Mouse (Mus musculus): Measurements from ENCODE around the gene Fam107a. TPM values are rescaled to one million over a fixed set of nuclear protein-coding genes. Genes with fewer than 3 reads are reported as not detected.

Gene Fam107a
- polyA plus RNA-seq, 1 experiment: not detected

DNA sequence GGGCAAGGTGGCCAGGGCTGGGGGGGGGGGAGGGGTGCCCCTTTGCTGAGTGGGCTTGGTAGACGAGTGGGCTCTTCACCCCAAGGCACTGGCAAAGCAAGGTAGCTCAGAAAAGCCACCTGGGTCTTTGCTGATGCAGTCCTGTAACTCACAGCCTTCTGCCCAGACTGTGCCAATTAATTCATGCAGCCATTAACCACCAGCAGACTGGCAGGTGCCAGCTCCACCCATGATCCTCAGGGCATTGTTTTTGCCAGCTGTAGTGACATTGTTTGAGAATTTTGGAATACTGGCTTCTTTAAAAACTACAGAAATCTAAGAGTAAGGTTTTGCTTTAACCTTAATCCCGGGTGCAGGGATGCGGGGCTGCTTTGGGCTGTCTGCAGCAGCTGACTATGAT lies 2.7 kb upstream of the Fam107a start:
- Histone ChIP-seq H3K4me3 (replicated peaks) (no peak overlapping the region), H3K27me3 (replicated peaks) (peaks cover 32% of the 10 kb centered on the region), H3K9me3 (peaks cover 17% of the 10 kb centered on the region), H3K4me1 (peaks cover 7% of the 10 kb centered on the region; the same call in 1 of the 2 replicates), H3K36me3 (replicated peaks; ENCODE audit: low read length) (no peaks in the 10 kb centered on the region)
- TF ChIP-seq GATA1 (IDR thresholded peaks at IDR 0.05; ENCODE audit: borderline replicate concordance, low read length): no peak
- no peak for TF ChIP-seq FLI1 (IDR thresholded peaks at IDR 0.05; ENCODE audit: low read length)

GRCm38 (mm10) chr14:8316366-8317193 lies 1.2 kb downstream of the Fam107a start:
- TF ChIP-seq FLI1 (IDR thresholded peaks at IDR 0.05; ENCODE audit: low read length) (no peak), GATA1 (IDR thresholded peaks at IDR 0.05; ENCODE audit: borderline replicate concordance, low read length) (no peak)
- H3K36me3 ChIP-seq (replicated peaks; ENCODE audit: low read length): no peaks in the 10 kb centered on the region
- H3K27me3 ChIP-seq (replicated peaks): peaks cover 46% of the 10 kb centered on the region
- peaks cover 17% of the 10 kb centered on the region for H3K9me3 ChIP-seq
- no peak overlapping the region for H3K4me3 ChIP-seq (replicated peaks)
- H3K4me1 ChIP-seq: peaks cover 7% of the 10 kb centered on the region; the same call in 1 of the 2 replicates

GRCm38 (mm10) chr14:8315169-8315568 lies 2.7 kb downstream of the Fam107a start:
- Histone ChIP-seq H3K27me3 (replicated peaks) (peaks cover 46% of the 10 kb centered on the region), H3K4me1 (peaks cover 7% of the 10 kb centered on the region; the same call in 1 of the 2 replicates)
- TF ChIP-seq GATA1 (IDR thresholded peaks at IDR 0.05; ENCODE audit: borderline replicate concordance, low read length) (no peak), FLI1 (IDR thresholded peaks at IDR 0.05; ENCODE audit: low read length) (no peak)

GRCm38 (mm10) chr14:8314536-8314935 lies 3.3 kb downstream of the Fam107a start:
- Histone ChIP-seq H3K9me3 (peaks cover 17% of the 10 kb centered on the region), H3K4me1 (peaks cover 7% of the 10 kb centered on the region; the same call in 1 of the 2 replicates), H3K36me3 (replicated peaks; ENCODE audit: low read length) (no peaks in the 10 kb centered on the region), H3K27me3 (replicated peaks) (peaks cover 49% of the 10 kb centered on the region), H3K4me3 (replicated peaks) (no peak overlapping the region)
- TF ChIP-seq FLI1 (IDR thresholded peaks at IDR 0.05; ENCODE audit: low read length): no peak
- TF ChIP-seq GATA1 (IDR thresholded peaks at IDR 0.05; ENCODE audit: borderline replicate concordance, low read length): no peak

More at GRCm38 (mm10) chr14:8315169-8315568, 2.7 kb downstream of the Fam107a start:
- Histone ChIP-seq H3K4me3 (replicated peaks) (no peak overlapping the region), H3K36me3 (replicated peaks; ENCODE audit: low read length) (no peaks in the 10 kb centered on the region), H3K9me3 (peaks cover 17% of the 10 kb centered on the region)

DNA sequence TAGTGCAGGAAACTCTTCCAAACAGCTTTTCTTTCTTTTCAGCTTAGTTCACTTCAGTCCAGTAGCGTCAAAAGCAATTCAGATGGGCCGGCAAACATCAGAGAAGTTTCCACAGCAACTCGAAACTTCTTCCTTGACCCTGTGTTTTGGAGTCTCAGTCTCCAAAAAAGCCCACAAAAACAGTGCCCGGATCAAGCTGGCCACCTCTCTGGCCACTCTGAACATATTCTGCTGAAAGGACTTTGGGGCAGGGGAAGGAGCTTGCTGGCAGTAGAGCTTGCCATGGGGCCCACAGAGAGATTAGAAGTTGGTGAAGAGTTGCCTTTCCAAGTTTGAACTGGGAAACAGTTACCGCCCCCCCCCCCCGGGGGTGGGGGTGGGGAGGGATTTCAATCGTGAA lies 3.9 kb downstream of the Fam107a start:
- Histone ChIP-seq H3K36me3 (replicated peaks; ENCODE audit: low read length) (no peaks in the 10 kb centered on the region), H3K27me3 (replicated peaks) (peaks cover 53% of the 10 kb centered on the region), H3K4me1 (peaks cover 7% of the 10 kb centered on the region; the same call in 1 of the 2 replicates), H3K4me3 (replicated peaks) (no peak overlapping the region), H3K9me3 (peaks cover 17% of the 10 kb centered on the region)
- TF ChIP-seq GATA1 (IDR thresholded peaks at IDR 0.05; ENCODE audit: borderline replicate concordance, low read length) (no peak), FLI1 (IDR thresholded peaks at IDR 0.05; ENCODE audit: low read length) (no peak)

DNA sequence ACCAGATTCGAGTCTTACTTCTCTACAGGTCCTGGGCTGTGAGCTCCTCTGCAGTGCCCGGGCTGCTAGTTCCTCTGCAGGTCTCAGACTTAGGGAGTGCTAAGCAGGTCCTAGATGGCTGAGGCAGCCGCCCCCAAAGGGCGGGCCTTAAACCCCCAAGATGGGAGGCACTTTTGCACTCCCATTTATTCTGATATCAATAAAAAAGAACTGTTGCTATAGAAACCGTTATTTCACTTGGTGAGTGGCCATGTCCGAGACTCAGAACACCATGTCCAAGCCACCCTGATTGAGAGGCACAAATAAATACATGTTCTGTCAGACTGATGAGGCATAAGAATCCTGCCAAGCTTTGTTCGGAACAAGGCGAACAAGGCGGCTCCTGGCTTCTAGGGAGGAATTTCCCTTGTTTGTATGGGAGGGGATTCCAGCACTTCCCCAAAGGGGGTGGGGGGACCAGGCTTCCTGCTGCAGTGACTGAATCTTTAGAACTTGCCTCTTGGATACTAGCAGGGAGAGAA lies 8.1 kb downstream of the Fam107a start:
- no peak for TF ChIP-seq GATA1 (IDR thresholded peaks at IDR 0.05; ENCODE audit: borderline replicate concordance, low read length)
- no peak for TF ChIP-seq FLI1 (IDR thresholded peaks at IDR 0.05; ENCODE audit: low read length)
- Histone ChIP-seq H3K9me3 (no peaks in the 10 kb centered on the region), H3K4me3 (replicated peaks) (no peak overlapping the region), H3K36me3 (replicated peaks; ENCODE audit: low read length) (no peaks in the 10 kb centered on the region), H3K27me3 (replicated peaks) (peaks cover 33% of the 10 kb centered on the region), H3K4me1 (no peaks in the 10 kb centered on the region)

GRCm38 (mm10) chr14:8308650-8309049 lies 9.2 kb downstream of the Fam107a start:
- Histone ChIP-seq H3K36me3 (replicated peaks; ENCODE audit: low read length) (no peaks in the 10 kb centered on the region), H3K9me3 (no peaks in the 10 kb centered on the region), H3K27me3 (replicated peaks) (peaks cover 32% of the 10 kb centered on the region), H3K4me3 (replicated peaks) (no peak overlapping the region), H3K4me1 (no peaks in the 10 kb centered on the region)
- no peak for TF ChIP-seq FLI1 (IDR thresholded peaks at IDR 0.05; ENCODE audit: low read length)
- TF ChIP-seq GATA1 (IDR thresholded peaks at IDR 0.05; ENCODE audit: borderline replicate concordance, low read length): no peak

- H3K4me1 ChIP-seq: no peaks in the 10 kb centered on the region
- no peak for TF ChIP-seq FLI1 (IDR thresholded peaks at IDR 0.05; ENCODE audit: low read length)
- TF ChIP-seq GATA1 (IDR thresholded peaks at IDR 0.05; ENCODE audit: borderline replicate concordance, low read length): no peak
These were observed 10.9 kb downstream of the Fam107a start for GRCm38 (mm10) chr14:8306884-8307283.

GRCm38 (mm10) chr14:8305014-8305413 lies 12.8 kb downstream of the Fam107a start:
- Histone ChIP-seq H3K4me3 (replicated peaks) (no peak overlapping the region), H3K4me1 (no peaks in the 10 kb centered on the region), H3K36me3 (replicated peaks; ENCODE audit: low read length) (no peaks in the 10 kb centered on the region), H3K27me3 (replicated peaks) (peaks cover 27% of the 10 kb centered on the region), H3K9me3 (no peaks in the 10 kb centered on the region)
- no peak for TF ChIP-seq FLI1 (IDR thresholded peaks at IDR 0.05; ENCODE audit: low read length)
- no peak for TF ChIP-seq GATA1 (IDR thresholded peaks at IDR 0.05; ENCODE audit: borderline replicate concordance, low read length)

More at GRCm38 (mm10) chr14:8306884-8307283, 10.9 kb downstream of the Fam107a start:
- no peaks in the 10 kb centered on the region for H3K9me3 ChIP-seq
- peaks cover 29% of the 10 kb centered on the region for H3K27me3 ChIP-seq (replicated peaks)
- H3K36me3 ChIP-seq (replicated peaks; ENCODE audit: low read length): no peaks in the 10 kb centered on the region
- H3K4me3 ChIP-seq (replicated peaks): no peak overlapping the region

DNA sequence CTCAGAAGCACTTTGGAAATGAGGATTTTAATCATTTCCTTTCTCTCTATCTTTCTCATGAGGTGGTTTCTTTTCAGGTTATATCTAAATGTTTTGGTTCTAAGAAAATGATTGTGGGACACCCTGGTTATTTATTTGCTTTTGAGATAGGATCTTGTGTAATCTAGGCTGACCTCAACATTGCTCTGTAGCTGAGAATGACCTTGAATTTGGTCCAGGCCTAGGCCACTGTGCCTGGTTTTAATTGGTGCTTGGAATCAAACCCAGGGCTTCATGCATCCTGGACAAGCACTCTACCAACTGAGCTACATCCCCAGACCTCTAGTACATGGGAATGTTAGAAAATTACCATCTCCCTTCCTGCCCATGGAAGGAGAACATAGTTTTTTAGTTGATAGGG lies 13.7 kb downstream of the Fam107a start:
- Histone ChIP-seq H3K36me3 (replicated peaks; ENCODE audit: low read length) (no peaks in the 10 kb centered on the region), H3K27me3 (replicated peaks) (peaks cover 25% of the 10 kb centered on the region), H3K4me1 (no peaks in the 10 kb centered on the region), H3K4me3 (replicated peaks) (no peak overlapping the region), H3K9me3 (no peaks in the 10 kb centered on the region)
- TF ChIP-seq FLI1 (IDR thresholded peaks at IDR 0.05; ENCODE audit: low read length) (no peak), GATA1 (IDR thresholded peaks at IDR 0.05; ENCODE audit: borderline replicate concordance, low read length) (no peak)

Data from megakaryocyte, embryonic 14.5 days (primary cell).